In genomic region chr2:163411344-163411743, GRCm38 (mm10) we compare ENCODE assay signal across 12 mouse cellular contexts. TPM values are rescaled to one million over a fixed set of nuclear protein-coding genes. Genes with fewer than 3 reads are reported as not detected.
DNase-seq lines count a peak whose midpoint lies in the region; ATAC-seq and TF ChIP-seq lines count a peak whose summit lies in the region.
"Not testable (repeated sequence)": the region's sequence is repeated elsewhere in the genome, so short reads cannot be mapped to it uniquely, and the experiment has no call there.
"Had no signal": no experiment of that assay in that cellular context is flagged by ENCODE, and none has a peak within 500 bp of the region (broad histone marks: within the 10 kb centered on the region; RNA-seq: fewer than 3 reads in every experiment).

No protein-coding gene starts in this region.

- not testable (repeated sequence) for H3K79me2 ChIP-seq in heart, adult 2 months (replicated peaks; ENCODE audit: control insufficient read depth, insufficient read depth, low read length); liver, adult 2 months (ENCODE audit: control insufficient read depth, insufficient read depth, low read length)

- WGBS in heart, adult 2 months, result 67% methylated on average over 3 of the region's 3 CpGs
- WGBS in intestine, embryonic 14.5 days, result 96% methylated on average over 3 of the region's 3 CpGs
- whole genome bisulfite sequencing in liver, adult 2 months, result 21% methylated on average over 3 of the region's 3 CpGs
- WGBS in liver, postnatal 0 days (ENCODE audit: insufficient replicate concordance), result 68% methylated on average over 3 of the region's 3 CpGs

- not testable (repeated sequence) for H3K27me3 ChIP-seq in heart, adult 2 months (ENCODE audit: control insufficient read depth, insufficient read depth, low read length); intestine, embryonic 14.5 days (replicated peaks; ENCODE audit: control insufficient read depth, insufficient read depth, low read length); liver, adult 2 months (ENCODE audit: control insufficient read depth, insufficient read depth, low read length); liver, postnatal 0 days (ENCODE audit: insufficient read depth, low read length)

- peaks cover 30% of the 10 kb centered on the region for H3K36me3 ChIP-seq in heart, adult 2 months (ENCODE audit: control insufficient read depth, insufficient read depth, low read length)
- H3K36me3 ChIP-seq in intestine, embryonic 14.5 days (ENCODE audit: control insufficient read depth, insufficient read depth, low read length), result peaks cover 80% of the 10 kb centered on the region
- H3K36me3 ChIP-seq in liver, adult 2 months (ENCODE audit: control insufficient read depth, insufficient read depth, low read length), result peaks cover 54% of the 10 kb centered on the region
- peaks cover 64% of the 10 kb centered on the region for H3K36me3 ChIP-seq in liver, postnatal 0 days (replicated peaks; ENCODE audit: insufficient read depth, low read length)

- H3K27ac ChIP-seq in gastrocnemius, adult 2 months, result peak overlapping the region; percentile 93
- H3K27ac ChIP-seq in heart, adult 2 months, result peak overlapping the region; percentile 21; the same call in 1 of the 2 replicates
- H3K27ac ChIP-seq in intestine, embryonic 14.5 days (ENCODE audit: low read depth), result not testable (repeated sequence)
- peak overlapping the region; percentile 43 for H3K27ac ChIP-seq in layer of hippocampus, adult 2 months
- peak overlapping the region; percentile 77 for H3K27ac ChIP-seq in liver, adult 2 months (replicated peaks; ENCODE audit: insufficient read depth, low read depth, low read length)
- H3K27ac ChIP-seq in liver, postnatal 0 days (ENCODE audit: low read depth), result peak overlapping the region; percentile 66

- H3K4me1 ChIP-seq in heart, adult 2 months (ENCODE audit: control insufficient read depth, insufficient read depth, low read length); intestine, embryonic 14.5 days (replicated peaks; ENCODE audit: control insufficient read depth, insufficient read depth, low read length): not testable (repeated sequence)
- peaks cover 15% of the 10 kb centered on the region for H3K4me1 ChIP-seq in liver, adult 2 months (ENCODE audit: control insufficient read depth, insufficient read depth, low read length)
- H3K4me1 ChIP-seq in liver, postnatal 0 days (ENCODE audit: insufficient read depth), result peaks cover 12% of the 10 kb centered on the region; the same call in 1 of the 2 replicates

- intact Hi-C loops in gastrocnemius, adult 2 months (cut with DNase I), result loop anchor here (5.0 kb wide), 1 partner anchor 479 kb away; the partner anchor contains the start of gene Srsf6
- intact Hi-C loops in heart, adult 2 months (cut with DNase I), result loop anchor here (10.0 kb wide), 2 partner anchors 207 to 477 kb away; partner anchors contain the start of genes Srsf6 and Tox2

- not testable (repeated sequence) for TF ChIP-seq EP300 in heart, adult 2 months (IDR thresholded peaks at IDR 0.05; ENCODE audit: insufficient read depth, low read depth, low read length); liver, postnatal 0 days (IDR thresholded peaks at IDR 0.05; ENCODE audit: low read depth)

- not testable (repeated sequence) for DNase-seq in gastrocnemius, adult 2 months; heart, adult 2 months; layer of hippocampus, adult 2 months (ENCODE audit: low spot score in 2 of 2); liver, postnatal 0 days
- DNase-seq in heart, adult 11 months, result peak; percentile 48
- peak; percentile 25 for DNase-seq in intestine, embryonic 14.5 days (ENCODE audit: low spot score)
- peak; percentile 88 for DNase-seq in liver, adult 2 months (ENCODE audit: extremely low read depth, low read depth, low spot score)

- TF ChIP-seq CTCF in gastrocnemius, adult 2 months (IDR thresholded peaks at IDR 0.05); heart, adult 2 months (IDR thresholded peaks at IDR 0.05); layer of hippocampus, adult 2 months (conservative IDR thresholded peaks at IDR 0.05); liver, adult 2 months (IDR thresholded peaks at IDR 0.05; ENCODE audit: low read depth, low read length); liver, postnatal 0 days (IDR thresholded peaks at IDR 0.05; ENCODE audit: low read depth): not testable (repeated sequence)

- not testable (repeated sequence) for ATAC-seq in intestine, embryonic 14.5 days (replicated peaks; ENCODE audit: low FRiP score, low TSS enrichment, low read depth)
- ATAC-seq in liver, postnatal 0 days, result peak; percentile 56

- not testable (repeated sequence) for H3K4me2 ChIP-seq in intestine, embryonic 14.5 days (ENCODE audit: low read length); liver, postnatal 0 days (ENCODE audit: low read depth, low read length)

- H3K9me3 ChIP-seq in intestine, embryonic 14.5 days (ENCODE audit: control insufficient read depth, low read length); liver, postnatal 0 days (ENCODE audit: low read length): not testable (repeated sequence)

- H3K9ac ChIP-seq in heart, adult 2 months (ENCODE audit: low read depth, low read length); intestine, embryonic 14.5 days (ENCODE audit: low read length); liver, adult 2 months (ENCODE audit: low read depth, low read length); liver, postnatal 0 days (replicated peaks): not testable (repeated sequence)

- TF ChIP-seq POLR2A in heart, adult 2 months (IDR thresholded peaks at IDR 0.05; ENCODE audit: insufficient read depth, low read depth, low read length); liver, adult 2 months (IDR thresholded peaks at IDR 0.05; ENCODE audit: extremely low read depth, insufficient read depth, low read length): not testable (repeated sequence)

- H3K4me3 ChIP-seq in gastrocnemius, adult 2 months, result peak overlapping the region; percentile 34
- not testable (repeated sequence) for H3K4me3 ChIP-seq in heart, adult 2 months; intestine, embryonic 14.5 days (ENCODE audit: low read depth, low read length); layer of hippocampus, adult 2 months; liver, adult 2 months (ENCODE audit: insufficient read depth, low read depth, low read length); liver, postnatal 0 days (ENCODE audit: low read depth, low read length)

RNA-seq across cellular contexts. Expression of gene Oser1, which starts 13.2 kb away (rescaled TPM):
- 10 to 100 TPM; 32.4 to 38.2 TPM for total RNA-seq in gastrocnemius, adult 2 months (2021)
- 10 to 100 TPM; 19.6 to 21.2 TPM for total RNA-seq in heart, adult 2 months (2021)
- 9.7 and 16.4 TPM in 2 replicates for polyA plus RNA-seq in heart, adult 2 months (2012; rRNA removed)
- polyA plus RNA-seq in intestine, embryonic 14.5 days (2014; fragmentation: Nextera tagmentation; extraction: Ambion mirVana), result 88.9 and 97.7 TPM in 2 replicates
- total RNA-seq in layer of hippocampus, adult 2 months (2021), result 10 to 100 TPM; 17.1 to 17.2 TPM
- total RNA-seq in liver, adult 2 months (2014; rRNA removed), result 21.9 and 22.6 TPM in 2 replicates
- 8.0 and 8.3 TPM in 2 replicates for polyA plus RNA-seq in liver, adult 2 months (2012; rRNA removed)
- polyA plus RNA-seq in liver, postnatal 0 days (2015; fragmentation: Nextera tagmentation; extraction: Ambion mirVana), result 42.6 and 50.4 TPM in 2 replicates

RNA-seq across cellular contexts. Expression of gene Jph2, which starts 13.6 kb away (rescaled TPM):
- 100 to 1,000 TPM; 424 to 437 TPM for total RNA-seq in gastrocnemius, adult 2 months (2021)
- 100 to 1,000 TPM; 389 to 391 TPM for total RNA-seq in heart, adult 2 months (2021)
- 193 and 253 TPM in 2 replicates for polyA plus RNA-seq in heart, adult 2 months (2012; rRNA removed)
- polyA plus RNA-seq in intestine, embryonic 14.5 days (2014; fragmentation: Nextera tagmentation; extraction: Ambion mirVana), result 5.6 and 5.9 TPM in 2 replicates
- under 1 TPM; 0.41 to 0.54 TPM for total RNA-seq in layer of hippocampus, adult 2 months (2021)
- total RNA-seq in liver, adult 2 months (2014; rRNA removed), result 0.07 and 0.09 TPM in 2 replicates
- polyA plus RNA-seq in liver, adult 2 months (2012; rRNA removed), result 0.07 and 0.10 TPM in 2 replicates
- 0.11 and 0.19 TPM in 2 replicates for polyA plus RNA-seq in liver, postnatal 0 days (2015; fragmentation: Nextera tagmentation; extraction: Ambion mirVana)
- total RNA-seq: CH12.LX had no signal
- polyA plus RNA-seq: activated CD4-positive, CD25-positive, alpha-beta regulatory T cell, adult 4 months; CD4-positive, CD25-positive, alpha-beta regulatory T cell, adult 4 months; G1E had no signal

RNA-seq across cellular contexts. Expression of gene Gdap1l1, which starts 26.9 kb away (rescaled TPM):
- not detected for total RNA-seq in gastrocnemius, adult 2 months (2021)
- not detected for total RNA-seq in heart, adult 2 months (2021)
- 0.23 and 0.25 TPM in 2 replicates for polyA plus RNA-seq in heart, adult 2 months (2012; rRNA removed)
- polyA plus RNA-seq in intestine, embryonic 14.5 days (2014; fragmentation: Nextera tagmentation; extraction: Ambion mirVana), result 9.7 and 13.2 TPM in 2 replicates
- 10 to 100 TPM; 61.5 to 70.7 TPM for total RNA-seq in layer of hippocampus, adult 2 months (2021)
- 0.07 TPM in 1 of 2 replicates, not detected in the other for total RNA-seq in liver, adult 2 months (2014; rRNA removed)
- polyA plus RNA-seq in liver, adult 2 months (2012; rRNA removed), result not detected in 2 replicates
- not detected in 2 replicates for polyA plus RNA-seq in liver, postnatal 0 days (2015; fragmentation: Nextera tagmentation; extraction: Ambion mirVana)
- total RNA-seq: CH12.LX, MEL had no signal
- polyA plus RNA-seq: activated CD4-positive, CD25-positive, alpha-beta regulatory T cell, adult 4 months; CD4-positive, CD25-positive, alpha-beta regulatory T cell, adult 4 months; G1E had no signal

Comparison
In these comparisons a context has a peak if more than half of its experiments do, and no peak if none do; other contexts are left out.
1. RNA of gene Jph2, which starts 13.6 kb away (total RNA-seq): 424 to 437 TPM in gastrocnemius, adult 2 months and 389 to 391 TPM in heart, adult 2 months; 0.41 to 0.54 TPM in layer of hippocampus, adult 2 months and 0.07 to 0.09 TPM in liver, adult 2 months; every median in the first group is over 100 times any median in the second.
2. RNA of gene Gdap1l1, which starts 26.9 kb away (total RNA-seq): 61.5 to 70.7 TPM in layer of hippocampus, adult 2 months; not detected in heart, adult 2 months, not detected in gastrocnemius, adult 2 months and 0.07 TPM in liver, adult 2 months; every median in the first group is over 10 times any median in the second.